Mouse (Mus musculus) forebrain, postnatal 0 days (tissue): Measurements from ENCODE around the gene Ncoa5. TPM values are rescaled to one million over a fixed set of nuclear protein-coding genes. Genes with fewer than 3 reads are reported as not detected.

Source experiments
- ATAC-seq: fragments of 200-750 bp; cut with Nextera tagmentation; 2 replicates; pipeline ENCODE4 v1.8.0; 2017; ENCODE audit warnings: mild to moderate bottlenecking, moderate library complexity
- DNase-seq: peaks from one replicate; pipeline ENCODE4 v3.0.0-alpha.2; 2015
- H3K27ac ChIP-seq: fragments of 300-500 bp; sonication (generic); 2 replicates; pipeline ENCODE4 v1.5.1; 2014; ENCODE audit warnings: low read depth, mild to moderate bottlenecking, antibody characterized with exemption, low read length, moderate library complexity, mixed read lengths
- H3K27me3 ChIP-seq: fragments of 300-500 bp; sonication (generic); 2 replicates; pipeline ENCODE4 v1.6.1; 2014; ENCODE audit warnings: mild to moderate bottlenecking, low read length, mixed read lengths; ENCODE audit not compliant: insufficient read depth
- H3K36me3 ChIP-seq: fragments of 300-500 bp; sonication (generic); 2 replicates; pipeline ENCODE4 v1.6.1; 2014; ENCODE audit warnings: mild to moderate bottlenecking, moderate library complexity; ENCODE audit not compliant: insufficient read depth
- H3K4me1 ChIP-seq: fragments of 300-500 bp; sonication (generic); 2 replicates; pipeline ENCODE4 v1.6.1; 2014; ENCODE audit warnings: antibody characterized with exemption; ENCODE audit not compliant: insufficient read depth
- H3K4me2 ChIP-seq: fragments of 300-500 bp; sonication (generic); 2 replicates; pipeline ENCODE4 v1.6.1; 2014; ENCODE audit warnings: low read depth, mild to moderate bottlenecking, moderate library complexity
- H3K4me3 ChIP-seq: fragments of 300-500 bp; sonication (generic); 2 replicates; pipeline ENCODE4 v1.5.1; 2014; ENCODE audit warnings: low read depth, low read length, mixed read lengths
- H3K9ac ChIP-seq: fragments of 300-500 bp; sonication (generic); 2 replicates; pipeline ENCODE4 v1.6.1; 2014; ENCODE audit warnings: mild to moderate bottlenecking
- H3K9me3 ChIP-seq: fragments of 300-500 bp; sonication (generic); 2 replicates; pipeline ENCODE4 v1.6.1; 2016; ENCODE audit warnings: low read length
- CTCF ChIP-seq: sonication (generic); IDR thresholded peaks from 2 replicates; pipeline ENCODE4 v1.5.1; 2016; ENCODE audit warnings: antibody characterized with exemption, control low read depth, low read depth
- WGBS: fragments of 180-500 bp; shearing (Covaris S2); extraction: QIAGEN DNeasy Blood & Tissue Kit; methylation state at CpG from one replicate; pipeline ENCODE4 v1.1.7; 2014; 5-methylcytosine and 5-hydroxymethylcytosine counted together
- polyA plus RNA-seq: library from polyadenylated mRNA; unstranded; fragments of >200 nt; fragmentation: Nextera tagmentation; extraction: Ambion mirVana; gene quantifications from 2 replicates; pipeline ENCODE4 v1.2.1, GENCODE M21; 2015
- total RNA-seq: library from RNA; depleted of rRNA; stranded (reverse); fragments of >200 nt; gene quantifications from 2 replicates; pipeline ENCODE4 v1.2.3, GENCODE M21; 2014; rRNA removed

The Ncoa5 gene
- total RNA-seq (81.8 and 96.3 TPM in 2 replicates), polyA plus RNA-seq (49.2 and 64.4 TPM in 2 replicates)

- Histone ChIP-seq H3K27ac (peak within 1 kb of the TSS; percentile 97), H3K36me3 (no peaks in the 10 kb centered on the region), H3K27me3 (no peaks in the 10 kb centered on the region), H3K4me1 (peaks cover 23% of the 10 kb centered on the region), H3K4me3 (peak within 1 kb of the TSS; percentile 93), H3K9ac (peak within 1 kb of the TSS; percentile 98), H3K4me2 (peak within 1 kb of the TSS; percentile 76), H3K9me3 (no peaks in the 10 kb centered on the region)
- TF ChIP-seq CTCF, result peak; percentile 45
- peak; percentile 98 for ATAC-seq
- 2% methylated on average over 105 of the region's 111 CpGs for WGBS
- peak; percentile 99 for DNase-seq
Observed at GRCm38 (mm10) chr2:165034131-165035057, at the start of gene Ncoa5. Gene Ncoa5, minus strand, starts transcription at chr2:165034867.

GRCm38 (mm10) chr2:165081257-165081656 lies 46.6 kb upstream of the Ncoa5 start:
- no peaks in the 10 kb centered on the region for H3K9me3 ChIP-seq
- 0 out of 2 replicates have a peak, but pooled peaks cover 7% of the 10 kb centered on the region for H3K4me1 ChIP-seq
- 25% methylated on average over 7 of the region's 7 CpGs for WGBS
- TF ChIP-seq CTCF, result no peak
- DNase-seq (no peak), ATAC-seq (no peak)
- no peaks in the 10 kb centered on the region for H3K36me3 ChIP-seq
- H3K27ac ChIP-seq, result no peak overlapping the region
- no peak overlapping the region for H3K4me2 ChIP-seq
- H3K9ac ChIP-seq, result no peak overlapping the region
- no peak overlapping the region for H3K4me3 ChIP-seq
- H3K27me3 ChIP-seq, result no peaks in the 10 kb centered on the region; the same call in 1 of the 2 replicates

GRCm38 (mm10) chr2:165080657-165081056 lies 46.0 kb upstream of the Ncoa5 start:
- WGBS, result 38% methylated on average over 9 of the region's 9 CpGs
- H3K9me3 ChIP-seq, result no peaks in the 10 kb centered on the region
- DNase-seq, result no peak
- no peak for ATAC-seq
- no peaks in the 10 kb centered on the region; the same call in 1 of the 2 replicates for H3K27me3 ChIP-seq
- H3K9ac ChIP-seq, result no peak overlapping the region
- TF ChIP-seq CTCF, result no peak
- no peaks in the 10 kb centered on the region for H3K36me3 ChIP-seq
- no peak overlapping the region for H3K27ac ChIP-seq
- no peak overlapping the region for H3K4me2 ChIP-seq
- H3K4me1 ChIP-seq, result 0 out of 2 replicates have a peak, but pooled peaks cover 7% of the 10 kb centered on the region
- H3K4me3 ChIP-seq, result no peak overlapping the region

GRCm38 (mm10) chr2:165078605-165079004 lies 43.9 kb upstream of the Ncoa5 start:
- Histone ChIP-seq H3K27ac (no peak overlapping the region), H3K4me1 (peaks cover 7% of the 10 kb centered on the region; the same call in 1 of the 2 replicates), H3K4me3 (no peak overlapping the region), H3K36me3 (no peaks in the 10 kb centered on the region), H3K9ac (no peak overlapping the region), H3K9me3 (no peaks in the 10 kb centered on the region), H3K4me2 (no peak overlapping the region; the same call in 1 of the 2 replicates), H3K27me3 (no peaks in the 10 kb centered on the region; the same call in 1 of the 2 replicates)
- DNase-seq, result no peak
- no peak for ATAC-seq
- peak; percentile 64 for TF ChIP-seq CTCF
- 28% methylated on average over 10 of the region's 10 CpGs for WGBS

GRCm38 (mm10) chr2:165078045-165078444 lies 43.4 kb upstream of the Ncoa5 start:
- Histone ChIP-seq H3K9ac (no peak overlapping the region), H3K4me3 (no peak overlapping the region), H3K27ac (no peak overlapping the region), H3K9me3 (no peaks in the 10 kb centered on the region), H3K27me3 (no peaks in the 10 kb centered on the region; the same call in 1 of the 2 replicates), H3K36me3 (no peaks in the 10 kb centered on the region), H3K4me1 (peaks cover 7% of the 10 kb centered on the region; the same call in 1 of the 2 replicates), H3K4me2 (no peak overlapping the region; the same call in 1 of the 2 replicates)
- no peak for TF ChIP-seq CTCF
- no peak for ATAC-seq
- no peak for DNase-seq
- 47% methylated on average over 8 of the region's 8 CpGs for WGBS

- ATAC-seq, result peak; percentile 46
- WGBS, result 15% methylated on average over 9 of the region's 9 CpGs
- no peak overlapping the region for H3K27ac ChIP-seq
- no peak overlapping the region for H3K4me2 ChIP-seq
- H3K4me3 ChIP-seq, result no peak overlapping the region
- no peak overlapping the region for H3K9ac ChIP-seq
- no peaks in the 10 kb centered on the region for H3K36me3 ChIP-seq
- no peak for TF ChIP-seq CTCF
- DNase-seq, result peak; percentile 55
- no peaks in the 10 kb centered on the region for H3K9me3 ChIP-seq
- H3K27me3 ChIP-seq, result no peaks in the 10 kb centered on the region; the same call in 1 of the 2 replicates
- H3K4me1 ChIP-seq, result peaks cover 7% of the 10 kb centered on the region; the same call in 1 of the 2 replicates
Observed at GRCm38 (mm10) chr2:165077055-165077454, 42.4 kb upstream of the Ncoa5 start.

- Histone ChIP-seq H3K9me3 (no peaks in the 10 kb centered on the region), H3K4me2 (no peak overlapping the region), H3K4me1 (peaks cover 7% of the 10 kb centered on the region; the same call in 1 of the 2 replicates), H3K27ac (no peak overlapping the region), H3K27me3 (no peaks in the 10 kb centered on the region; the same call in 1 of the 2 replicates), H3K4me3 (no peak overlapping the region), H3K9ac (no peak overlapping the region), H3K36me3 (no peaks in the 10 kb centered on the region)
- WGBS, result 40% methylated on average over 2 of the region's 2 CpGs
- peak; percentile 100 for TF ChIP-seq CTCF
- DNase-seq, result peak; percentile 92
- ATAC-seq, result peak; percentile 46
Observed at GRCm38 (mm10) chr2:165074937-165075336, 40.3 kb upstream of the Ncoa5 start.
